Mouse (Mus musculus): ENCODE measurements around the gene Rpl7a. TPM values are rescaled to one million over a fixed set of nuclear protein-coding genes. Genes with fewer than 3 reads are reported as not detected.

Gene Rpl7a
- polyA plus RNA-seq, 1 experiment, result 1,359 TPM

DNA sequence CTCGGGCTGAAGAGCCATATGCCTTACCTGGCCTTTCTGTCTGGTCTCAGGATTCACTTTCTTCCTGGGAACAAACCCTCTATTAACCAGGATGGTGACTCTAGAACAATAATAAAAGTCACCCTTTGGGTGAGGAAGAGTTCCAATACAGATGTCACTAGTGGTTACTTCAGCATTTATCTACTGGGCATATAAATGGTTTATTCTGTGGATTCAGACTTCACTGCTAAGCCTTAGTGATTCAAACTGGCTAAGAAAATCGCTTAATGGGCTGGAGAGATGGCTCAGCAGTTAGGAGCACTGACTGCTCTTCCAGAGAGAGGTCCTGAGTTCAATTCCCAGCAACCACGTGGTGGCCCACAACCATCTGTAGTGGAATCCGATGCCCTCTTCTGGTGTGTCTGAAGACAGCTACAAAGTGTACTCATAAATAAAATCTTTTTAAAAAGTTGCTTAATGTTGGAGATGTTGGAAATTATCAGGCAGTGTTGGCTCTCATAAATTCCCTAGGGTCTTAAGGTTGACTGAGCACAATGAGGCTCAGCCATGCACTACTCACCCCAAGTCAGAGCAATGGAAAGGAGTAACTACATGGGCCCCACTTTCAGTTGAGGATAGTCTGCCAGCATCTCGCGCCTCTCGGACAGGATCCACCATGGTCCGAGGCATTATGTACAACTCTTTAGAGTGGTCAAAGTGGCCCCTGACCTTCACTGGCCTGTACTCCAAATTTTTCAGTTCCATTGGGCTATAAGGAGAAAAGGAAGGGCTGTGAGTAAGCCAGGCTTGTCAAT lies 3.8 kb downstream of the Rpl7a start:
- no peak for DNase-seq (ENCODE audit: low spot score)

DNA sequence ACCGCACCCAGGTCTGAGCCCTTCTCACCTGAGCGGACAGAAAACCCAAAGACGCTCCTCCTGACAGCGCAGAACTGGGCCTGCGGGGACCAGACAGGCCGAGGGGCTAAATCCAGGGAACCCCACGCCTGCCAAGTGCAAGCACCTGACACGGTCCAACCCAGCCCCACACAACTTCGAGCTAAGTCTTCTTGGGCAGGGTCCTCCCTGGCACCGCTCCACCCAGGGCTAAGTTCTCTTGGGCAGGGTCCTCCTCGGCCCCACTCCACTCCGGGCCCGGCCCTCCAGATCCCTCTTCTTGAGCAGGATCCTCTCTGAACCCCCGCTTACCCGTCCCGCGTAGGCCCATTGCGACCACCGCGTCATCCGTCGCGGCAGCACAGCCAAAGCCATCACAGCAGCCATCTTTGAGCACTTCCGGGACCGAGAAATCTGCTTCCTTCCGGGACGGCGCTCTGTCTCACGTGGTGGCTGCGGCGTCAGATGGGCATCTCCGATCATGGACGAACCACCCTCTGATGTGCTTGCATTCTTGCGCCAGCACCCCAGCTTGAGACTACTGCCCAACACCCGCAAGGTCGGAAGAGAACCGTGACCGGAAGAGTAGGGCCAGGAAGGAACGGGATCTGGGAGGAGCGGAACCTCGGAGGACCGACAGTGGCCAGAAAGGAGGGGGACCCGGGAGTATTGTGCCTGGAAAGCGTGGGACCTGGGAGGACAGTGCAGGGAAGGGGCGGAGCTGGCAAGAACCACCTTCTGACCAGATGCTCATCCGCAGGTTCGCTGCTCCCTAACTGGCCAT lies 5.6 kb downstream of the Rpl7a start, which contains the start of the genes Surf2 and Surf1:
Surf2 (plus strand) TSS at position 441 of the 802 bp plus-strand sequence.
Surf1 (minus strand) TSS at position 604 of the 802 bp plus-strand sequence.
- DNase-seq (ENCODE audit: low spot score), result peak; percentile 62

- DNase-seq (ENCODE audit: low spot score), result no peak
Measured at GRCm38 (mm10) chr2:26916738-26917137, 6.2 kb downstream of the Rpl7a start.

- no peak for DNase-seq (ENCODE audit: low spot score)
Measured at GRCm38 (mm10) chr2:26919684-26920083, 9.1 kb downstream of the Rpl7a start.

- no peak for DNase-seq (ENCODE audit: low spot score)
Measured at GRCm38 (mm10) chr2:26920190-26920855, 9.8 kb downstream of the Rpl7a start.

DNA sequence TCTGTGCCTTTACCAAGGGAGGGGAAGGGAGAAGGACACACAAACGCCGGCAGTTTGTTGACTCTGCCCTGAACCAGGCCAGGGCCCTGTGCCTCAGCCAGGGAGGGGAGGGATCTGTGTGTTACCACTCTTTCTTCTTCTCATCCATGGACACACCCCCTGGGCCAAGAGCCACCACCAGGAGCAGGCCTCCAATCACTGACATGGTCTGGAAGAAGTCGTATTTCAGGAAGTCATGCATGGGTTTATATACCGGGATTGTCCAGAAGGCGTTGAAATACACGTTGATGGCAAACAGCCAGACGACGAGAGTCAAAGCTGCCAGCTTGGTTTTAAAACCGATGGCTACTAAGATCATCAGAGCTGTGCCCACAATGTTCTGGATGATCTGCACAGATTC lies 11.2 kb downstream of the Rpl7a start:
- DNase-seq (ENCODE audit: low spot score), result no peak

- DNase-seq (ENCODE audit: low spot score), result no peak
Measured at GRCm38 (mm10) chr2:26927745-26928476, 17.3 kb downstream of the Rpl7a start.

DNA sequence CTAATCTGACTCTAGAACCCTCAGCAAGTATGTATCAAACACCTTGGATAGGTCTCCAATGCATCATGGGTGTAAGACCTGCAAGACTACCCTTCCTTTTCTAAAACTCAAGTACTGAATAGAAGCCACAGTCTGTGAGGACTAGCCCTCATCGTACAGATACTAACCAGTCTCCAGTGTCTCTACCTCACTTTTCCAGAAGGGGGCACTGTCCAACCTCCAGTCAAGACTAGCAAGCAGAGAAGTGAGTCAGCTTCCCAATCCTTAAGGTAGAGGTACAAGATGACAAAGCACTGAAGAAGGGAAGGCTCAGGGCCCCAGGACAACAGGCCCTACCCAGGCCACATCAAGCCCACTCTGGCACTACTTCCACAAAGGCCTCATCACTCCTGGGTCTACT lies 19.8 kb downstream of the Rpl7a start:
- no peak for DNase-seq (ENCODE audit: low spot score)

DNA sequence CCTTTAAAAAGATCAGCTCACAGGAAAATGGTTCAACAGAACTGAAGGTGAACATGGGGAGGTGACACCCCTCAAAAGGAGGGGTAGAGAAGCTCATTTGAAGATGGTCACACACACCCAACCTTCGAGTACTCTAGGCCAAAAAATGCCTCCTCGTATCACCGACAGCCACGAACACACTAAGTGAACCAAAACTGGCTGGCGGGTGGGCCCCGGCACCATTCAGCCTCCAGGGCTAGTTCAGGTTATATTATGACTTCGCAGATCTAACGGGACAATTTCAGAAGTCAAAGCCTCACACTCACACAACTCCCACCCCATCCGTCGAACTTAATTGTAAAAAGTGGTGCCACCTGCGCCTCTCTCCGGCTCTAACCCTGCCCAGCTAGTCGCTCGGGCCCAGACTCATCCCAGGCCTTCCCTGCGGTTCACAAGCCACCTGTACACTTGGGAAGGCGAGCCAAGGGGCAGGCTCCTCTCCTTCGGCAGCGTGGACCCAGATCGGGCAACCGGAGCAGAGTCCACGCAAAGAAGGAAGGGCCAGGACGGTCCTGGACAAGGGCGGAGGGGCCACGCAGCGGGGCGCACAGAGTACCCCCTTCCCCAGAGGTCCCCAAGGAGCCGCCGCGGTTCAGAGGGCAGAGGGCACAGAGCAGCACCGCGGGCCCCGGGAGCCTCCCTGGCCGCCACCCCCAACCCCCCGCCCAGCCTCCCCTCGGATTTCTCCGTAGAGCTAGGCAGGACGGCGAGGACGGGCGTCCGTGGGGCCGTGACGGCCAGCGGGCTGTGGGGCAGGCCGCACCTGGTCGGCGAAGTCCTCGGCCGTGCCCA lies 22.1 kb downstream of the Rpl7a start:
- no peak for DNase-seq (ENCODE audit: low spot score)

- peak; percentile 86 for DNase-seq (ENCODE audit: low spot score)
Measured at GRCm38 (mm10) chr2:26933304-26934055, 22.9 kb downstream of the Rpl7a start, which contains the start of the genes Surf4 and Stkld1. Gene Surf4 (minus strand): TSS chr2:26933928. Gene Stkld1 (plus strand): TSS chr2:26934047.

DNA sequence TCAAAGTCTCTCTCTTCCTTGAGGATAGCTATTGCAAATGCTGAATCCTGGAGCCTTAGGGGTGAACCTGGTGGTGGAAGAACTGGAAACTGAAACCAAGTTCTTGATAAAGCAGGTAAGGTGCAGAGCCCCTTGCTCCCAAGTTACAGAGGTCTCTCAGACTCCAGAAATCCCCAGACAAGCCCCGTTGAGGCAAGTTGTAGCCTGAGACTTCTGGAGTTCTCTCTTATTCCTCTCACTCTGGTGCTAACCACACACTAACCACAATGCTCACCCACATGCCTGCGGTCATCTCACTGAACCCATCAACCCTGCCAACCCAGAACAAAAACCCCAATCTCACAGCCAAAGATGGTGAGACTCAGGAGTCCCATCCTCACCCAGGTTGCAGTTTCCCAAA lies 24.7 kb downstream of the Rpl7a start:
- DNase-seq (ENCODE audit: low spot score), result no peak

- no peak for DNase-seq (ENCODE audit: low spot score)
Measured at GRCm38 (mm10) chr2:26936425-26936824, 25.9 kb downstream of the Rpl7a start.

GRCm38 (mm10) chr2:26941539-26941938 lies 31.0 kb downstream of the Rpl7a start:
- no peak for DNase-seq (ENCODE audit: low spot score)

DNA sequence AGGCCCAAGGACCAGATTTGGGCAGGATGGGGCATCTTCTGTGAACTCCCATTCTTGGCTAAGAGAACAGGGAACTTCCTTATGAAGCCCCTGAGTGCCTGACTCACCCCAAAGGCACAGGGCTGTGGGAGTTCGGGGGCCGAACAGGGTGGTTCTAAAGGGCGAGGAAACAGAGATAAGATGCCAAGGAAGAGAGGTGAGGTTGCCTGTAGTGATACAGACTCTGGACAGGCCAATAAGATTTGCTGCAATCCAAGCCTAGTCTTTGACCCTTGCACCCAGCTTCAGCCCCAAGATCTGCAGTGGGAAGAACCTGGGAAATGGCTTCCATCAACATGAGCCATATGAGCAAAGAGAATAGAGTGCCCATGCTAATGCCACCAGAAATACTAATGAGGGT lies 32.7 kb downstream of the Rpl7a start:
- no peak for DNase-seq (ENCODE audit: low spot score)

- DNase-seq (ENCODE audit: low spot score), result no peak
Measured at GRCm38 (mm10) chr2:26950411-26950810, 39.8 kb downstream of the Rpl7a start.

- DNase-seq (ENCODE audit: low spot score), result no peak
Measured at GRCm38 (mm10) chr2:26951346-26951905, 40.9 kb downstream of the Rpl7a start.

GRCm38 (mm10) chr2:26952193-26952592 lies 41.6 kb downstream of the Rpl7a start:
- no peak for DNase-seq (ENCODE audit: low spot score)

- no peak for DNase-seq (ENCODE audit: low spot score)
Measured at GRCm38 (mm10) chr2:26952866-26953265, 42.3 kb downstream of the Rpl7a start.

GRCm38 (mm10) chr2:26954735-26955395 lies 44.3 kb downstream of the Rpl7a start:
- DNase-seq (ENCODE audit: low spot score), result no peak
